Mouse (Mus musculus): ENCODE results near the gene Rrp1b.
A peak's percentile ranks its signal among the peaks of the same experiment; 100 is the strongest.
"Not testable (repeated sequence)": the region's sequence is repeated elsewhere in the genome, so short reads cannot be mapped to it uniquely, and the experiment has no call there.

Gene Rrp1b

GRCm38 (mm10) chr17:32031684-32032083 is 4.2 kb upstream of the Rrp1b start:
- DNase-seq (ENCODE audit: low read depth, low spot score) = no peak

- DNase-seq (ENCODE audit: low read depth, low spot score) = no peak
These were observed 1.6 kb upstream of the Rrp1b start for GRCm38 (mm10) chr17:32034322-32034721.

DNA sequence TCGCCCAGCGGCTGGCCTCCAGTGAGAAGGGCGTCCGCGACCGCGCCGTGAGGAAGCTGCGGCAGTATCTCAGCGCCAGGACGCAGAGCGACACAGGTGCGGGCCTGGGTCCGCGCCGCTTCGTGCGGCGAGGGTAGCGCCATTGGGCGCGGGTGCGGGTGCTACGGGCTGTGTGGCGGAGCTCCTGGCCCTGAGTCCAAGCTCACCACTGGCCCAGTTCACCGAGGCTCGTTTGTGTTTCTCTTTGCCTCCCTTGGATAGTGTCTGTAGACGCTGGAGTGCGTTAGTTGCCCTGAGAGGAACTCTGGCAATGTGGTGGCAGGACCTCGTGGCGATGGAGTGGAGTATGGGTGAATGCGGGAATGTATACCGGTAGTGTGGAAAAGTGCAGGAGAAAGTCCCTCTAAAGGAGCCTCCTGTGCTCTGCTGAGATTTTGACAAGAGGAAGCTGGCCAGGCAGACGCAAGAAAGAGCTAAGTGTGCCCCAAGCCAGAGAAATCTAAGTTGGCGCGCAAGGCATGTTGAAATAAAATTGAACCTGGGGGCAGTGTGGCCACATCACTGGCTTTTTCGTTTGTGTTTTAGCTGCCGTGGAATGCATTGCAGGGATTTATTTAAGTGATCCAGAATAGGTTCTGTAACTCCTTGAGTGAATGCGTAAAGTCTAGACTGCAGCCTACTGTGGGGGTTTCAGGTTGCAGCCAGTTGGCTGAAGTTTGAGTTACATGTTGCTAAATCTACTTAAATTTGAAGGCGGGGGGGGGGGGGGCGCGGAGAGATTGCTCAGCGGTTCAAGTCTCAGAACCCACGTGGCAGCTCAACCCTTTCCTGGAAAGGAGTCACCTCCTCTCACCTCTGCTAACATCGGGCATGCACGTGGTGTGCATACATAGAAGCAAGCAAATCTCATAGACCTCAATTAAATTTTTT is 874 bp downstream of the Rrp1b start:
- DNase-seq (ENCODE audit: low read depth, low spot score) = no peak

DNA sequence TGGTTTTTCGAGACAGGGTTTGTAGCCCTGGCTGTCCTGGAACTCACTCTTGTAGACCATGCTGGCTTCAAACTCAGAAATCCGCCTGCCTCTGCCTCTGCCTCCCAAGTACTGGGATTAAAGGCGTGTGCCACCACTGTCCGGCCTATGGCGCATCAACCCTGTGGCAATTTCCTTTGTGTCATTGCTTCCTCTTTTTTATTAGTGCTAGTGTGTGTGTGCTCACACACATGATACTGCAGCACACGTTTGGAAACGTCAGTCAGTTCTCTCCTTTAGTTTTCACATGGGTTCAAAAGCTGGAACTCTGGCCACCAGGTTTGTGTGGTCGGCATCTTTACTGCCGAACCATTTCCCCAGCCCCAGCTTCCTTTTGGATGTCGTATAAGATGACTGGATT is 4.4 kb downstream of the Rrp1b start:
- no peak for DNase-seq (ENCODE audit: low read depth, low spot score)

DNA sequence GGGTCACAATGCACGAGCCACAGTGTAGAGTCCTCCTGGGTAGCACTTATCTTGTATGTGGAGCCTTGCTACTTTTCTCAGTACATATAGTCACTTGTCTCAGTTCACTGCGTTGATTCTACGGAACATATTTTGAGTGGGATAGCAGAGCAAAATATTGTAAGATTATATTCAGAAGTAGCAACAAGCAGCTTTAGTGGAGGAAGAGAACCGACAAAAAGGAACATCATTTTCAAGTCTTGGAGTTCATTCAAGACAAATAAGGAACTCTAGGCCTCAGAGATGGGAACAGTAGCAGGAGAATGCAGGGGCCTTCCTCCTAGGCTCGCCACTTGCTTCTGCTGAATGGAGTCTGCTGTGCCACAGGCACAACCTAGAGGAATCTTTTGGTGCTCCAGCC is 10.6 kb downstream of the Rrp1b start:
- no peak for DNase-seq (ENCODE audit: low read depth, low spot score)

DNA sequence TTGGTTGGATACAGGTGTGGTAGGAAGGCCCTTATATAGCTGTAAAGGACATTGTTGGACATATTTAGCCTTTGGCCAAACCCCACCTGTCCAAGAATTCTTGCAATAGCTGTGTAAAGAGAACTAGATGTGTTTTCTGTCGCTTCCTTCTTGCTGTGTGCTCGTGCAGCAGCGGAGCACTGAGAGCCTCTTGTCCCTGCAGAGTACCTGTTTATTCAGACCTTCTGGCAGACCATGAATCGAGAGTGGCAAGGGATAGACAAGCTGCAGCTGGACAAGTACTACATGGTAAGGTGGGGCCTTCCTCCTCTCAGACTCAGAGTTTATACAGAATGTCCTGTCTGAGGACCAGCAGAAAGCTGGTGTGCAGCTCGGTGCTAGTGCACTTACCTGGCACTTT is 12.5 kb downstream of the Rrp1b start:
- DNase-seq (ENCODE audit: low read depth, low spot score) = no peak

DNA sequence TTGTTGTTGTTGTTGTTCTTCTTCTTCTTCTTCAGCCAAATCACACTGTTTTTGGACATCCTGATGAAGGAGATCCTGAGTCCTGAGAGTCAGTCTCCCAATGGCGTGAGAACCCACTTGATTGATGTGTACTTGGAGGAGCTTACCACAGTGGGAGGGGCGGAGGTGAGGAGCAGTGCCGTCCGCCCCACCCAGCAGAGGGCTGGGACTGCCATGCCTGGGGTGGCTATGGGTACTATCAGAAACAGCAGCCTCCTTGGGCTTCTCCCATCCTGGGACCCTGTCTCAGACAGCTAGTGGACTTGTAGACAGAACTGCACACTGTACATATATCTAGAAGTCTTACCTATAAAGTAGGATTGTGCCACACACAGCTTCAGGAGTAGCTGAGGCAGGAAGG is 14.0 kb downstream of the Rrp1b start:
- no peak for DNase-seq (ENCODE audit: low read depth, low spot score)

DNA sequence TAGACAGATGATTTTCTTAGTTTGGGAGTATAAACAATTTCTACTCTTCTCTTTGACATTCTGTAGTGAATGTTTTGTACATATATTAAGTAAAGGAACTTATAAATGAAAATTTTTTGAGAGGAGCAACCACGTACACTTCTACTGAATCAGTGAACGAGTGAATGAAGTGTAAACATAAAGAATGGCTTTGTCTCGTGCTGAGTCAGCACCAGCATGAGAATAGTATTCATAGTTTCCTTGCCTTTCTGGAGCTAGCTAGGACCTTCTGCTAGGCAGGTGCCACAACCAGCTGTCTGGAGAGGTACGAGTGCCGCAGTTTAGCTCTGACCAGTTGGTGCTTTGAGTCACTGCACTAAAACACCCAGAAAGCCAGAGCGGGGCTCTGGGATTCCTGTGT is 14.7 kb downstream of the Rrp1b start:
- no peak for DNase-seq (ENCODE audit: low read depth, low spot score)

- DNase-seq (ENCODE audit: low read depth, low spot score) = no peak
These were observed 16.6 kb downstream of the Rrp1b start for GRCm38 (mm10) chr17:32052237-32053080.

DNA sequence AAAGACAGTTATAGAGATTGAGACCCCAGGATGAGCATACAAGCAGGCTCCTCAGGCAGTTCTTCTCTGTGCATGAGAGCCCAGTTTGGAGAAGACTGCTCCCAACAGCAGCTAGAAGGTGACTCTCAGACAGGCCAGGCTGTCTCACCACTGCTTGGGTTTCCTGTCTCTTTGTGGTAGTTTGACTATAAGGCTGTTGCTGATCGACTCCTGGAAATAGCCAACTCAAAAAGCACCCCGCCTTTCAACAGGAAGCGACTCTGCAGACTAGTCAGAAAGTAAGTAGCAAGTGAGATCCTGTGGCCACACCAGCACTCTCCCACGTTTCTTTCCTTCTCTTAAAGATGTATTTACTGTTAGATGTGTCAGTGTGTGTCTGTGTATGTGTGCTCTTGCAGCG is 17.8 kb downstream of the Rrp1b start:
- DNase-seq (ENCODE audit: low read depth, low spot score) = no peak

DNA sequence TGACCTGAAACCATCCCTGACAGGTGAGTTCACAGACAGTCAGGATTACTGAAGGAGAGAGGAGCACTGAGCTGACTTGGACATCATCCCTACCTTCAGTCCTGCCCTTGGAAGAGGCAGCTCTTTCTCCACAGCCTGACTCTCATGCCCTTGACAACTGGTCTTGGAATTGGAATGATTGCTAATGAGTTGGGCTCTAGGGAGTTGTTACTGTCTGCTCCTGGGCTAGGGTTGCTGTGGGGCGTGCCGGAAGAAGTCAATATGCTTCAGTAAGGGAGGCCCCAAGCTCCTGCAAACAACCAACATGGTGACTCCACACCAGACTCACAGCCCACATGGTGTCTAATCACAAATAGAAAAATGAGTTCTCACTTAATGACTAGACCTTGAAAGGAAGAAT is 21.9 kb downstream of the Rrp1b start:
- no peak for DNase-seq (ENCODE audit: low read depth, low spot score)

DNA sequence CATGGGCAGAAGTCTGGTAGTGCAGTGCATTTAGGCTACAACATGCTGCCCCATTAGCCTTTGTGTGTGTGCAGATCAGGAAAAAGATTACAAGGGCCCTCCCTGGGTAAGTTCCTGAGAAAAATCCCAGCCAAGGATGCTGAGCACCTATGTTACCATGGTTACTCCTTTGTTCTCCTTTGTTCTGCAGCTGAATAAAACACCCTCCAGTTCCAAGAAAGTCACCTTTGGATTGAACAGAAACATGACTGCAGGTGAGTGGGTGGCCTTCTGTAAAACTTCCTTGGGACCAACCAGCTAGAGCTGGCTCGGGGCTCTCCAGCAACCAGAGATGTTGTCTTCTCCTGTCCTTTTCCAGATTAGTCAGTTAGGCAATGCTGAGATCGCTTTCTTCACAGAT is 23.2 kb downstream of the Rrp1b start:
- no peak for DNase-seq (ENCODE audit: low read depth, low spot score)

DNA sequence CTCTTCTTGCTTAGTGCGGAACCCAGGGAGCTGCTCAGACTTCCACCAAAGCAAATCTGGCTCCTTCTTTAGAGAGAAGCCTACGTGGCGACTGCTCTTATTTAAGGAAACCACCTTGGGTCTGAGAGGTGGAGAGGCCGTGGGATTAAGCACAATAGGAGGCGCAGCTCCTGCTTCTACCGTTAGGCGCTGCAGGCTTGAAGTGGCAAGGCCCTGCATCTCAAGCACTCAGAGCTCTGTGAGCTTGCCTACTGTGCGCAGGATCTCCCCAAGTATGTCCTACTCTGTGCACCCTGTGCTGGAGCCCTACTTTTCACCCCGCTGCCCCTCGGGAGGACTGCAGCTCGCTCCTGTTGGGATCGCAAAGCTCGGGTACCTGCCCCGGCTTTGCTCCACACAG is 25.3 kb downstream of the Rrp1b start:
- no peak for DNase-seq (ENCODE audit: low read depth, low spot score)

- DNase-seq (ENCODE audit: low read depth, low spot score) = no peak
These were observed 27.8 kb downstream of the Rrp1b start for GRCm38 (mm10) chr17:32063654-32064053.

DNA sequence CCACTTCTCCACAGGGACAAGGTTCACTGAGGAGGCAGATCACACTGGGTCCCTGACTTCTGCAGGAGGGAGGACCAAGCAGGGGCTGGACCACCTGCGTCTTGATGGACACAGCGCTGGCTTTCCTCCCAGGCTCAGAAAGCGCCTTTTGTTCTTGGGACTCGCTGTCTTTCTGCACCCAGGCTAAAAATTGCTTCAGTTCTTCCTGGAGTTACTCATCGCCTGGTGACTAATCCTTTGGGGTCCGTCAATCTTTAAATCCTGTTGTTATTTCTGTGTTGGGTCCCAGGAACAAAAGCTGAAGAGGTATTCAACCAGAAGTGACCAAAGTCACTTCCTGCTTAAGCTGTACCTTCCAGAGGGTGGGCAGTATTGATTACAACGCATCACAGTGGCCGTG is 28.9 kb downstream of the Rrp1b start:
- not testable (repeated sequence) for DNase-seq (ENCODE audit: low read depth, low spot score)

- DNase-seq (ENCODE audit: low read depth, low spot score) = no peak
These were observed 31.6 kb downstream of the Rrp1b start for GRCm38 (mm10) chr17:32067541-32067940.

GRCm38 (mm10) chr17:32068381-32068780 is 32.5 kb downstream of the Rrp1b start:
- no peak for DNase-seq (ENCODE audit: low read depth, low spot score)

DNA sequence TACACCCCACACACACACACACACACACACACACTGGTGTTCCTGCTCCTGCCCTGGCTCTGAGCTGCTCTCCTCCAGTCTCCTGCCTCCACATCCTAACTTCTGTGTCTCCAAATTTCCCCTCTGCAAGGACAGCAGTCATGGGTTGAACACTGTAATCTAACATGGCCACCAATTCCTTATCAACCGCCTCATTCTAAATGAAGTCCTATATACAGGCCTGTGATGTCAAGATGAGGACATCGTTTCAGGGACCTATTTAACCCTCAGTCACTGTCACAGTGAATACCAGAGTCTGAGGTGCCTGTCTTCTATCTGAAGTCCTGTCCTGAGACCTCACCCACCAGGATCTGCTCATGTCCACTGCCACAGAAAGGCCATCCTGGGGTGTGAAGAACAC is 32.9 kb downstream of the Rrp1b start:
- no peak for DNase-seq (ENCODE audit: low read depth, low spot score)

DNA sequence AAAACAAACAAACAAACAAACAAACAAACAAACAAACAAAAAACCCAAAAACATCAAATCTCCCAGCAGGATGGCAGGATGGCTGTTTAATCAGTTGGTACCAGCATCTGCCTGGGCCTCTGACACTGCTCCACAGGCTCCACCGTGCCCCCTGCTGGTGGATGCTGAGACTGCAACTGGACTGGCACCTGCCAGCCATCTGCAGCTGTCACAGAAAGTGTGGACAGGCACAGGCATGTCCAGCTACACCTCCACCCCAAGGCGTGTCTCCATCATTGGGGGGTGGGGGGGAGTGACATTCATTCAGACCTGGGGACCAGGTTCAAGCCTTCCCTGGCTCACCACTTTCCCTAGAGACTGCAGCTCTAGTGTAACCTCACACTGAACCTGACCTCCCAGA is 37.5 kb downstream of the Rrp1b start:
- DNase-seq (ENCODE audit: low read depth, low spot score) = peak; percentile 56

DNA sequence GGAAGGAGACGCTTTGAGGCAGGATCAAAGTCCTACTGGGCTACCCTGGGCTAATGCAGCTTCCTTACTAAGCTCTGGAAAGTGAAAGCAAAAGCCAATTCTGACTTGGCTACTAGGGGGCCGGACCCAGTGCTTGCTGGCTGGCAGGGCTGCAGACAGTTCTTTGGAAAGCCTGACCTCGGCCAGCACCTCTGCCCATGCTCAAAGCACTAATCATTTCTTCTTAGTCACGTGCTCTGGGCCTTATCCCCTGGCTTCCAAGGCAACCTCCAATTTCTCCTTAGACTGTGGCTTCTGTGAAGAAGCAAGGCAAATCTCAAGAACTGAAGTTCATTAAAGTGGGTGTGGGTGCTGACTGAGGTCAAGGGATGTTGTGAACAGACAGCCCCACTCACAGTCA is 38.8 kb downstream of the Rrp1b start:
- no peak for DNase-seq (ENCODE audit: low read depth, low spot score)

GRCm38 (mm10) chr17:32075164-32075563 is 39.3 kb downstream of the Rrp1b start:
- peak; percentile 30 for DNase-seq (ENCODE audit: low read depth, low spot score)

GRCm38 (mm10) chr17:32083351-32083750 is 47.5 kb downstream of the Rrp1b start:
- no peak for DNase-seq (ENCODE audit: low read depth, low spot score)

GRCm38 (mm10) chr17:32087069-32087468 is 51.2 kb downstream of the Rrp1b start:
- DNase-seq (ENCODE audit: low read depth, low spot score) = no peak
